Mouse (Mus musculus): Measurements from ENCODE around the gene Cmtm7. TPM values are rescaled to one million over a fixed set of nuclear protein-coding genes. Genes with fewer than 3 reads are reported as not detected.
A peak's percentile ranks its signal among the peaks of the same experiment; 100 is the strongest.

Gene Cmtm7
- polyA plus RNA-seq, 1 experiment from 2014 or later = 64.6 TPM

DNA sequence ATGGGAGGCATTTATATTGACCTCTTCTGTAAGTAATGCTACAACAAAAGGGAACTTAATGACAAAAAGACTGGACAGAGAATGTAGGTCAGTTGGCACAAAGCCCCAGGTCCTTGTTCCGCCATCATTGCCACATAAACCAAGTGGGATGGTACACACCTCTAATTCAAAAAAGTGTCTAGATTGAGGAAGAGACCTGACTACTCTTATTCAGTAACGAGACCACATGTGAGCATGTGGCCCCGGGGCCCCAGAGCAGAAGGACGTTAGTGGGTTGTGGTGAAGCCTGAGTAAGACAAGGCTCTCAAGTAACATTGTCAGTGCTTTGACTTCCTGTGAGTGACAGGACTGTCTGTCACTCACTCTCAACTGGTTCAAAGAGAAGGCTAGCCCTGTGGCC lies 11.4 kb downstream of the Cmtm7 start:
- peaks cover 3% of the 10 kb centered on the region; the same call in 1 of the 2 replicates for H3K36me3 ChIP-seq (replicated peaks; ENCODE audit: control insufficient read depth, insufficient read depth, low read depth, low read length)
- 80% methylated on average over 4 of the region's 4 CpGs for WGBS
- H3K9me3 ChIP-seq (replicated peaks; ENCODE audit: control insufficient read depth, low read length) = no peaks in the 10 kb centered on the region

GRCm38 (mm10) chr9:114768066-114768465 lies 13.6 kb downstream of the Cmtm7 start:
- ATAC-seq (replicated peaks; ENCODE audit: insufficient number of reproducible peaks, low FRiP score, low TSS enrichment, low read depth) (0 out of 2 replicates have a peak, but pooled peaks have one; percentile 29), DNase-seq (ENCODE audit: low spot score) (peak; percentile 26)
- Histone ChIP-seq H3K4me3 (ENCODE audit: low read depth, low read length) (no peak overlapping the region), H3K36me3 (replicated peaks; ENCODE audit: control insufficient read depth, insufficient read depth, low read depth, low read length) (peaks cover 3% of the 10 kb centered on the region; the same call in 1 of the 2 replicates), H3K9me3 (replicated peaks; ENCODE audit: control insufficient read depth, low read length) (no peaks in the 10 kb centered on the region), H3K4me1 (ENCODE audit: control insufficient read depth, insufficient read depth, low read length) (no peaks in the 10 kb centered on the region), H3K27me3 (ENCODE audit: control insufficient read depth, insufficient read depth, low read length) (no peaks in the 10 kb centered on the region), H3K27ac (replicated peaks; ENCODE audit: low read depth, low read length) (0 out of 2 replicates have a peak overlapping the region, but pooled peaks have one; percentile 30), H3K9ac (replicated peaks; ENCODE audit: low read length) (no peak overlapping the region; the same call in 1 of the 2 replicates), H3K4me2 (ENCODE audit: low read depth, low read length) (no peak overlapping the region)
- WGBS = 37% methylated on average over 10 of the region's 10 CpGs

More for the DNA sequence above, 11.4 kb downstream of the Cmtm7 start:
- H3K27me3 ChIP-seq (ENCODE audit: control insufficient read depth, insufficient read depth, low read length) = no peaks in the 10 kb centered on the region
- no peak overlapping the region for H3K27ac ChIP-seq (replicated peaks; ENCODE audit: low read depth, low read length)
- no peak for ATAC-seq (replicated peaks; ENCODE audit: insufficient number of reproducible peaks, low FRiP score, low TSS enrichment, low read depth)
- H3K4me1 ChIP-seq (ENCODE audit: control insufficient read depth, insufficient read depth, low read length) = no peaks in the 10 kb centered on the region
- no peak overlapping the region for H3K4me3 ChIP-seq (ENCODE audit: low read depth, low read length)
- no peak overlapping the region for H3K4me2 ChIP-seq (ENCODE audit: low read depth, low read length)
- H3K9ac ChIP-seq (replicated peaks; ENCODE audit: low read length) = no peak overlapping the region
- DNase-seq (ENCODE audit: low spot score) = no peak

- Histone ChIP-seq H3K9me3 (replicated peaks; ENCODE audit: control insufficient read depth, low read length) (no peaks in the 10 kb centered on the region), H3K4me2 (ENCODE audit: low read depth, low read length) (no peak overlapping the region), H3K4me1 (ENCODE audit: control insufficient read depth, insufficient read depth, low read length) (no peaks in the 10 kb centered on the region), H3K9ac (replicated peaks; ENCODE audit: low read length) (no peak overlapping the region; the same call in 1 of the 2 replicates), H3K36me3 (replicated peaks; ENCODE audit: control insufficient read depth, insufficient read depth, low read depth, low read length) (peaks cover 3% of the 10 kb centered on the region; the same call in 1 of the 2 replicates), H3K27ac (replicated peaks; ENCODE audit: low read depth, low read length) (peak overlapping the region; percentile 30; the same call in 1 of the 2 replicates), H3K4me3 (ENCODE audit: low read depth, low read length) (no peak overlapping the region), H3K27me3 (ENCODE audit: control insufficient read depth, insufficient read depth, low read length) (no peaks in the 10 kb centered on the region)
- ATAC-seq (replicated peaks; ENCODE audit: insufficient number of reproducible peaks, low FRiP score, low TSS enrichment, low read depth) = 0 out of 2 replicates have a peak, but pooled peaks have one; percentile 5
- peak; percentile 63 for DNase-seq (ENCODE audit: low spot score)
- WGBS = 19% methylated on average over 2 of the region's 2 CpGs
These were observed 14.1 kb downstream of the Cmtm7 start for GRCm38 (mm10) chr9:114767507-114767906.

GRCm38 (mm10) chr9:114767030-114767429 lies 14.6 kb downstream of the Cmtm7 start:
- DNase-seq (ENCODE audit: low spot score) (peak; percentile 24), ATAC-seq (replicated peaks; ENCODE audit: insufficient number of reproducible peaks, low FRiP score, low TSS enrichment, low read depth) (no peak)
- Histone ChIP-seq H3K4me2 (ENCODE audit: low read depth, low read length) (no peak overlapping the region), H3K27ac (replicated peaks; ENCODE audit: low read depth, low read length) (no peak overlapping the region; the same call in 1 of the 2 replicates), H3K4me3 (ENCODE audit: low read depth, low read length) (no peak overlapping the region), H3K36me3 (replicated peaks; ENCODE audit: control insufficient read depth, insufficient read depth, low read depth, low read length) (peaks cover 2% of the 10 kb centered on the region; the same call in 1 of the 2 replicates), H3K27me3 (ENCODE audit: control insufficient read depth, insufficient read depth, low read length) (no peaks in the 10 kb centered on the region), H3K4me1 (ENCODE audit: control insufficient read depth, insufficient read depth, low read length) (no peaks in the 10 kb centered on the region), H3K9me3 (replicated peaks; ENCODE audit: control insufficient read depth, low read length) (no peaks in the 10 kb centered on the region), H3K9ac (replicated peaks; ENCODE audit: low read length) (no peak overlapping the region)
- 53% methylated on average over 13 of the region's 13 CpGs for WGBS

GRCm38 (mm10) chr9:114763341-114763740 lies 18.3 kb downstream of the Cmtm7 start:
- peak; percentile 73 for DNase-seq (ENCODE audit: low spot score)
- H3K27me3 ChIP-seq (ENCODE audit: control insufficient read depth, insufficient read depth, low read length) = no peaks in the 10 kb centered on the region
- H3K9me3 ChIP-seq (replicated peaks; ENCODE audit: control insufficient read depth, low read length) = no peaks in the 10 kb centered on the region
- no peak overlapping the region for H3K9ac ChIP-seq (replicated peaks; ENCODE audit: low read length)
- no peak for ATAC-seq (replicated peaks; ENCODE audit: insufficient number of reproducible peaks, low FRiP score, low TSS enrichment, low read depth)
- no peaks in the 10 kb centered on the region for H3K36me3 ChIP-seq (replicated peaks; ENCODE audit: control insufficient read depth, insufficient read depth, low read depth, low read length)
- H3K4me1 ChIP-seq (ENCODE audit: control insufficient read depth, insufficient read depth, low read length) = no peaks in the 10 kb centered on the region
- H3K27ac ChIP-seq (replicated peaks; ENCODE audit: low read depth, low read length) = no peak overlapping the region
- no peak overlapping the region for H3K4me2 ChIP-seq (ENCODE audit: low read depth, low read length)
- 61% methylated on average over 13 of the region's 13 CpGs for WGBS
- no peak overlapping the region for H3K4me3 ChIP-seq (ENCODE audit: low read depth, low read length)

DNA sequence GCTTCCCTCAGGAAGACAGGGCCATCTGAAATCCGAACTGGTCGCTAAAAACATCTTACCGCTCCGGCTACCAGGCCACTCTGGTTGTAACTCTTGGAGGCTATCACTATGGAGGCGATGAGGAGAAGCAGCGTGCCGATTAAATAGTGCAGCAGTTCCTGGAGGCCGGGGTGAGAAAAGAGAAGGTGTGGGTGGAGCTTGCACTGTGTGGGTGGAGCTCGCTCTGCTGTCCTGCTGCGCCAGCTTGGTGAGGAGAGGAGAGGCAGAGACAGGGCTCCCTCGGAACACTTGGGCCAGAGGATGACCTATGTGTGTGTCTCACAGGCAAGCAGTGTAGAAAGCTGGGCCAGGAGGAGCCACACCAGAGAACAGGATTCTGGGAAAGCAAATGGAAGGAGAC lies 19.8 kb downstream of the Cmtm7 start:
- WGBS = 67% methylated on average over 11 of the region's 11 CpGs

DNA sequence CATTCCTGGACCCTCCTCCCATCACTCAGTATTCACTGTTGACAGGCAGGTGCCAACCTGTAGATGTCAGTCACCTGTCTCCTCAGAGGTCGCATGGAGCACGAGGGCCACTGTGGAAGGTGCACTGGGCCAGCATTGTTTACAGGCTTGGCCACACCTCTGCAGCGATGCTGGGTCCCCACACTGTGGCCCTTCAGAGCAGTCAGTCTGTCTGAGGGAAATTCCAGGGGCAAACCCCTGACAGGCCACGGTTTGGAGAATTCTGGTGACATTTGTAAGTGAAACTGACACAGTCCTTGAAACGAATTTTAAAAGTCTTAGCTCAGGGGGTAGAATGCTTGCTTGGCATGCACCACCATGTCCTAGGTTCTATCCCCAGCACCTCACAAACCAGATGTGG lies 21.3 kb downstream of the Cmtm7 start:
- Histone ChIP-seq H3K9me3 (replicated peaks; ENCODE audit: control insufficient read depth, low read length) (no peaks in the 10 kb centered on the region), H3K4me3 (ENCODE audit: low read depth, low read length) (no peak overlapping the region), H3K4me1 (ENCODE audit: control insufficient read depth, insufficient read depth, low read length) (no peaks in the 10 kb centered on the region), H3K27ac (replicated peaks; ENCODE audit: low read depth, low read length) (no peak overlapping the region), H3K9ac (replicated peaks; ENCODE audit: low read length) (no peak overlapping the region), H3K4me2 (ENCODE audit: low read depth, low read length) (no peak overlapping the region), H3K27me3 (ENCODE audit: control insufficient read depth, insufficient read depth, low read length) (no peaks in the 10 kb centered on the region), H3K36me3 (replicated peaks; ENCODE audit: control insufficient read depth, insufficient read depth, low read depth, low read length) (no peaks in the 10 kb centered on the region)
- WGBS = 83% methylated on average over 5 of the region's 5 CpGs
- ATAC-seq (replicated peaks; ENCODE audit: insufficient number of reproducible peaks, low FRiP score, low TSS enrichment, low read depth) (no peak), DNase-seq (ENCODE audit: low spot score) (no peak)

More for the DNA sequence above, 19.8 kb downstream of the Cmtm7 start:
- Histone ChIP-seq H3K9ac (replicated peaks; ENCODE audit: low read length) (no peak overlapping the region), H3K36me3 (replicated peaks; ENCODE audit: control insufficient read depth, insufficient read depth, low read depth, low read length) (no peaks in the 10 kb centered on the region), H3K27me3 (ENCODE audit: control insufficient read depth, insufficient read depth, low read length) (no peaks in the 10 kb centered on the region), H3K9me3 (replicated peaks; ENCODE audit: control insufficient read depth, low read length) (no peaks in the 10 kb centered on the region), H3K4me1 (ENCODE audit: control insufficient read depth, insufficient read depth, low read length) (no peaks in the 10 kb centered on the region), H3K4me3 (ENCODE audit: low read depth, low read length) (no peak overlapping the region), H3K4me2 (ENCODE audit: low read depth, low read length) (no peak overlapping the region), H3K27ac (replicated peaks; ENCODE audit: low read depth, low read length) (no peak overlapping the region)
- DNase-seq (ENCODE audit: low spot score) = no peak
- no peak for ATAC-seq (replicated peaks; ENCODE audit: insufficient number of reproducible peaks, low FRiP score, low TSS enrichment, low read depth)

DNA sequence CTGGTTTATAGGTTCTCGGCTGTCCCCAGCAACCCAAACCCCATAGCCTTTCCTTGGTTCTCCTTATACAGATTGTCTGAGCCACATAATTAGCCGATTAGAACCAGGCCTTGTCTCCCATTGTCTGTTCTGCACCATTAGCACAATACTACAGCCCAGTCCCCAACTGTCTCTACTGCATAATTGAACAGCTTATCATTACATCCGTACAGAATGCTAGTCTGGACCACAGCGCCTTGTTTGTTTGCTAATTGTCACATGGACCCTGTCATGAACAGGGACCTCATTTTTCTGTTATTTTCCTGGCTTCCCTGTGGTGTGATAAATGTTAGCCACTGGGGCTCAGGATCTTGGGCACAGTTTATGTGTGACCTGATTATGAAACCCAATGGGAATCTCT lies 21.8 kb downstream of the Cmtm7 start:
- Histone ChIP-seq H3K27me3 (ENCODE audit: control insufficient read depth, insufficient read depth, low read length) (no peaks in the 10 kb centered on the region), H3K4me1 (ENCODE audit: control insufficient read depth, insufficient read depth, low read length) (no peaks in the 10 kb centered on the region), H3K9ac (replicated peaks; ENCODE audit: low read length) (no peak overlapping the region), H3K4me3 (ENCODE audit: low read depth, low read length) (no peak overlapping the region), H3K9me3 (replicated peaks; ENCODE audit: control insufficient read depth, low read length) (no peaks in the 10 kb centered on the region), H3K27ac (replicated peaks; ENCODE audit: low read depth, low read length) (no peak overlapping the region), H3K36me3 (replicated peaks; ENCODE audit: control insufficient read depth, insufficient read depth, low read depth, low read length) (no peaks in the 10 kb centered on the region), H3K4me2 (ENCODE audit: low read depth, low read length) (no peak overlapping the region)
- WGBS = 82% methylated on average over 4 of the region's 4 CpGs
- ATAC-seq (replicated peaks; ENCODE audit: insufficient number of reproducible peaks, low FRiP score, low TSS enrichment, low read depth) (no peak), DNase-seq (ENCODE audit: low spot score) (no peak)

Measured in embryonic facial prominence, embryonic 11.5 days (tissue).